Mouse (Mus musculus) lung, postnatal 0 days (tissue): ENCODE data around the gene Gsg1l.

Experiments
- CTCF ChIP-seq: IDR thresholded peaks from 2 replicates; pipeline ENCODE4 v1.5.1; 2016; ENCODE audit warnings: antibody characterized with exemption, mild to moderate bottlenecking
- EP300 ChIP-seq: IDR thresholded peaks from 2 replicates; pipeline ENCODE4 v1.6.1; 2016; ENCODE audit warnings: antibody characterized with exemption, mild to moderate bottlenecking, control low read depth

DNA sequence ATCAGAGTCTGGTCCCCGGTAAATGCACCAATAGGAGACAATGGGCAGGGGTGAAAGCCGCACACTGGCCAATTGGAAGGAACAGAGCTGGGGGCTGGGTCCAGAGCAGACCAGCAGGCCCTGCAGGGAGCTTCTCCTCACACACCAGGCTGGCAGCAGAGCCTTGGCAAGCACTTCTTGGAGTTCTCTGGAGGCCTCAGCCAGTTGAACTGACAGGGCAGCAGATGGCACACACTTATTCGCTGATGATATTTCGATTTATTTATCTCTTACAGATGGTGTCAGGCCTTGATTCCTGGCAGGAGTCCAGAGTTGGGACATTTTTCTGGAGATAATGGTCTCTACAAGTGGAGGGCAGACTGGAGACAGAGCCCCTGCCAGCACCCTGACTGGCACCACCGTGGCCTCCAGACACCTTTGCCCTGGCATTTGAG, 49.4 kb downstream of the Gsg1l start:
- no peak for TF ChIP-seq EP300
- no peak for TF ChIP-seq CTCF
